Mouse (Mus musculus): ENCODE measurements at regions not wholly inside any gene's neighbourhood (a gene's known extent, or its start where the extent isn't known, plus 50 kb on each side); places are given as distances from the start of the nearest gene placed in this dataset.

DNA sequence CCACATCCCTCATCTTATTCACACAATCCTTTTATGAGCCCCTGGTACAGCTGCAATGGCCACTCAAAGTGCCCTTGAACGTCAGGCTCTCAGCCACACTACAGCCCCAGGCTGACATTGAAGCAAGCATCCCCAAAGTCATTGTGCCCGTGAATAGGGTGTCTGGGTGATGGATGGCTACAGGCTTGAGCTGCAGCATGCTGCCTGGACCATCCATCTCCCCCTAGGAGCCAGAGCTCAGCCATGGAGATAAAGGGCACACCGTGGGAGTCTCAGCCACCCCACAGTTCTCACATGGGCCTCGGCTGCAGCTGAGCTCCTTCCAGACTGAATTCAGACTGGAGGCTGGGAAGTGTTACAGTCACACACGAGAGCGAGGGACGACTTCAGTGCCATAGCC lies 167.6 kb downstream of the Prdm2 start:
- TF ChIP-seq POLR2A (IDR thresholded peaks at IDR 0.05; ENCODE audit: insufficient read depth, low read length), result no peak
- TF ChIP-seq CTCF (IDR thresholded peaks at IDR 0.05; ENCODE audit: low read depth, low read length), result no peak
- no peak for TF ChIP-seq EP300 (IDR thresholded peaks at IDR 0.05; ENCODE audit: insufficient read depth, low read depth, low read length)
